Mouse (Mus musculus): ENCODE measurements around the gene Dusp3.

DNA sequence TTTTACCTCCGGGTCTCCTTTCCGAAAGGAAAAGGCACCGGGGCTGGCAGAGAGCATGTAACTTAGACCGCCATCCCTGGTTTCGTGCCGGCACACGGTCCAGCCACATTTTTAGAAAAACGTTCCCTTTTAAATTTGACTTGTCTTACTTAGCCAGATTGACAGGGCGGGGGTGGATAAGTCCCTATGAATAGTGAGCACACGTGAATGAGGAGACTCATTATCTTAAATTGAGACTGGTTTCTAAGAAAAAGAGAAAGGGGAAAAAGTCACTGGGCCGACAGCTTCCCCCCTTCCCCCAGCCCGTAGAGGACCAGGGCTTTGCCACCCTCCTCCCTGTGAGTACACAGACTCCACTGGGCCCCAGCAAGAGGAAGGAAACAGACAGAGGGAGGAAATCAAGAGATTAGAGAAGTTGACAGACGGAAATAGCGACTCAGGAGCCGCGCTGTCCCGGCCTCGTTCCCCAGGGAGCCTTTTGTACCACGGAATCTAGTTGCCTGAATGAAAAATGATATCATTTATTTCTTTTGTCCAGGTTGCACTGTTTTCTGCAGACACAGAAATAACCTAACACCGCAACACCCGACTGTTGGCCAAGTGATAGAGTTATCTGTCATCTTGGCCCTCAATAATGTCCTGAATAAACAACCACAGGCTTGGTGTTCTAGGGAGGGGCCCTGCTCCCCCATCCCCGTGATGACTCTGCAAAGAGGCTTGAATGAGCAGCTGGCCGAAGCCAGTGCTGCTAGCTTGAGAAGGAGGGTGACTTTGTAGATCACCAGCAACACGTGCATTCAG lies 34.1 kb downstream of the Dusp3 start:
- TF ChIP-seq CTCF (IDR thresholded peaks at IDR 0.05; ENCODE audit: control insufficient read depth, insufficient read depth, insufficient read length) = no peak
- TF ChIP-seq MYOG (IDR thresholded peaks at IDR 0.05; ENCODE audit: control insufficient read depth, extremely low read depth, insufficient read length) = no peak
- peak; percentile 78 for TF ChIP-seq MYOD1 (IDR thresholded peaks at IDR 0.05; ENCODE audit: control insufficient read depth, insufficient read length, low read depth)
- TF ChIP-seq CEBPB (IDR thresholded peaks at IDR 0.05; ENCODE audit: low read depth) = no peak
- TF ChIP-seq USF1 (IDR thresholded peaks at IDR 0.05; ENCODE audit: low read depth) = no peak
